Mouse (Mus musculus) CD4-positive, CD25-positive, alpha-beta regulatory T cell, adult 4 months (primary cell): Measurements from ENCODE around the gene Steap4. TPM values are rescaled to one million over a fixed set of nuclear protein-coding genes. Genes with fewer than 3 reads are reported as not detected.
"Not testable (repeated sequence)": the region's sequence is repeated elsewhere in the genome, so short reads cannot be mapped to it uniquely, and the experiment has no call there.

Experiments used
- ATAC-seq: one replicate; pipeline ENCODE4 v1.8.0; 2017
- polyA plus RNA-seq, 2 experiments: library from polyadenylated mRNA; unstranded; fragments of 100-300 nt; shearing (Covaris generic); gene quantifications; one replicate each; pipeline ENCODE4 v1.2.1; 2017

The Steap4 gene
- not detected for polyA plus RNA-seq

DNA sequence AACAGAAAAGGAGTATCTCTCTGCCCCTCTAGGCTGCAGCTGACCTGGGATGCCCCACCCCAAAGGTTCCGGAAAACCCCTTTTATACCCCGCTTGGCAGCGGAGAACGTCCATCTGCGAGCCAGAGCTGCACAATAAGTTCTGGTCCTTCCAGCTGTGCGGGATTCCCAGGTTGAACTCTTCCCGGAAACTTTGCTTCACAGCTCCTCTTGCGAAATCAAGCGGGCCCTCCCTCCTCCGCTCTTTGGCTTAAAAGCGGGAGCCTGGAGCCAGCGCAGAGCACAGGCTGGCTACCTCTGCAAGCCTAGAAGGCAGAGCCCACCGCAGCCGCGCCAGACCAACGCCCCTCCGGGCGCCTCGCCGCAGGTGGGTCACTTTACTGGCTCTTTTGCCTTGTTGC is at the start of gene Steap4:
Gene Steap4, plus strand, starts transcription at position 282 of the 400 bp plus-strand sequence.
- no peak for ATAC-seq

DNA sequence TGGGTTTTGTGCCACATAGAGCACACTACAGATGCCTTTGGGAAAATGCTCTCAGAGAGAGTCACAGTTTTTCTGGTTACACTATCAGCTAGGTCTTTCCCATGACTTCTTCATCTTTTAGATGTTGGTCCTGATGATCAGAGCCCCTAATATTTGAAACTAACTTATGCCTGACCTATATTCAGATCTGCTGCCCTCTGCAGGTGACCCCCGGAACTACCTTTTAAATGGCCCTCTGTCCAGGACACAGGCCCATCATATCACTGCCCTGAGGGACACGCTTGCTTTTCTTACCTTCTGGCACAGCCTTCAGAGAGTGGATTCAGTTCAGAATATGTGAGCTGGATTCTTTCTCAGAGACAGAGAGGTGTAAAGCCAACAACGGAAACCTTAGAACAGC is 48.3 kb upstream of the Steap4 start:
- no peak for ATAC-seq

DNA sequence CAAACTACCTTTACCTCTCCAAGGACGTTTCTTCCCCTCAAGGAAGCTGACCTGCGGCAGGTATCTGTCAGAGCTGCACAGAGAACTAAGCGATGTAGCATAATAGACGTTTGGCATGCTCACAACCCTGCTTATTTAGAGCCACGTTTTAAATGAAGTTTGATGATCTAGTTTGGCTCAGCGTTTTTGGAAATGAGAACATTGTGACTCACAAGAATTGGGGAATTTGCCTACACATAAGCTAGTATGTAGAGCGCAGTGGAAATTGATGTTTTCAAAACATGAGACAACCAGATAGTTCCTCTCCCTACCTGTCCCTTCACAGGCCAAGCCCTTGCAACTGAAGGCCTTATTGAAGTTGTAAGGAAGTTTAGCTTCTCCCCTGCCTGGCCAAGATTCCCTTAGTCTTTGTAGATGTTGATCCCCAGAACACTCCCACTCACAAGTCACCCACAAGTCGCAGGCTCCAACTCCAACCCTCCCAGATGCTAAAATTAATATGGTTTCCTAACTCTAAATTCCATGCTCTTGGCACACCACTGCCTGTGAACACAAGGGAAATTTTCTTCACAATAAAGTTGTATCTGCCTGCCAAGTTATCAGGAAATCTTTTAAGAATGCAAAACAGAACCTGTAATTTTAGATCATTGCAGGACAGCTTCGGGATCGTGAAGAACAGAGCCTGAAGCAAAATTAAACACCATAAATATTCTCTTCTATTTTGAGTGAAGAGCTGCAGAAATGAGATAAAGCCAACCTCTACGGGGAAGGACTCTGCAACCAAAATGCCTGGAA is 42.6 kb upstream of the Steap4 start:
- ATAC-seq: no peak

DNA sequence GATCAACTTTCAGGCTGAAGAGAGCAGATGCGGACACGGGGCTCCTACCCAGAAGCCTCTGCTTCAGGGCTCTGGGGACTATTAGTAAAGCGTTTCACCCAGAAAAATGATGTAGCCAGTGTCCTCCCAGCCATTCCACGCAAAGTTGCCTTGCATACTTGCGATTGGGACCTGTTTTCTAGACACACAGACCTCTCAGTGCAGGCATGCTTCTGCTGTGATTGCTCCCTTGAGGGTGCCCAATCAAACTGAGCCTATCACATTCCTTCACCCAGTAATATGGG is 42.0 kb upstream of the Steap4 start:
- ATAC-seq: no peak

DNA sequence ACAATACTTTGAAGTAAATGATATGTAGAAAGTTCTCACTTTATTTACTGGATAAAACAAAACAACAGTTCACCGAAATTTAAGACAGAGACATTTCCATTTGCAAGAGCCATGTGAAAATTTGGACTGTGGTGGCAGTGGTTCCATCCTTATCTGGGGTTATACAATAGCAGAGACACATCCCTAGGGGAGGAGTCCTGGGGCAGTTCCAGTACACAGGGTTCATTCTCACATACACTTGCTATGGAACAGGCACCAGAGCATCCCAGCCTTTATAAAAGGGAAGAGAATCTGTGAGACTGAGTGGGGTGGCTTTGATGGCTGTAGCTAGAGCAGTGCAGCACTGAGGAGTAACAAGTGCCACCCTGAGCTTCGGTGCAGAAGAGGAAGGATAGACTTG is 40.6 kb upstream of the Steap4 start:
- ATAC-seq: no peak

DNA sequence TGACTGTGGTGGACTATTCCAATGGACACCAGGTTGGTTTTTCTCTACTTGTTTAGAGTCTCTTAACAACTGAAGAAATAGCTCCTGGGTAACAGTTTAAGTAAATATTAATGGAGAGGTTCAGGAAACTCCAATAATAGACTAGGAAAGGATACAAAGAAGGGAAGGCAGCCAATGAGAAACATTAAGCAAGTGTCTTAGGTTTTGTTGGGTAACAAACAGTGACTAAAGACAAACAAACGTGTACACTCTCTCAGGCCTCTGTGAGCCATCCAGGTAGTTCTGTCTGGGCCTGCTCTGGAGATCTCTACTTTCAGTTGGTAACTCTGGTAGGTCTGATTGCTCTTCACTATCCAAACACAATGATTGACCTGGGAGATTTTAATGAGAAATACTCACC is 37.5 kb upstream of the Steap4 start:
- no peak for ATAC-seq

DNA sequence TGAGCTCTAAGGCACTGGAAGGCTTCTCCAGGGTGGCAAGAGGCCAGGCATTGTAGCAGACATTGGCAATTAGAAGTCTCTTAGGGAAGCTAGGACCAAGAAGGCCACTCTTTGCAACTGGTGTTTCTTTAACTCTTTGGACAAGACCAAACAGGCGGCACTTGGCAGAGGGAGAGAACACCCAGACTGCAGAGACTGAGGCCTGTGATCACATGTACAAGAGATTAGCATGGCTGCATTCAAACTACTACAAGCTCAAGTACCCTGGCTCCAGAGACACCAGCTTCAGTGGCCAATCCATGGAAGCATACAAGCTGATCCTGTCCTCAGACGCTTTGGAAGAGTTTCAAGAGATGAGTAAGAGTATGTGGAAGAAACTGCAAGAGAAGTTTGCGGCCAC is 36.6 kb upstream of the Steap4 start:
- no peak for ATAC-seq

DNA sequence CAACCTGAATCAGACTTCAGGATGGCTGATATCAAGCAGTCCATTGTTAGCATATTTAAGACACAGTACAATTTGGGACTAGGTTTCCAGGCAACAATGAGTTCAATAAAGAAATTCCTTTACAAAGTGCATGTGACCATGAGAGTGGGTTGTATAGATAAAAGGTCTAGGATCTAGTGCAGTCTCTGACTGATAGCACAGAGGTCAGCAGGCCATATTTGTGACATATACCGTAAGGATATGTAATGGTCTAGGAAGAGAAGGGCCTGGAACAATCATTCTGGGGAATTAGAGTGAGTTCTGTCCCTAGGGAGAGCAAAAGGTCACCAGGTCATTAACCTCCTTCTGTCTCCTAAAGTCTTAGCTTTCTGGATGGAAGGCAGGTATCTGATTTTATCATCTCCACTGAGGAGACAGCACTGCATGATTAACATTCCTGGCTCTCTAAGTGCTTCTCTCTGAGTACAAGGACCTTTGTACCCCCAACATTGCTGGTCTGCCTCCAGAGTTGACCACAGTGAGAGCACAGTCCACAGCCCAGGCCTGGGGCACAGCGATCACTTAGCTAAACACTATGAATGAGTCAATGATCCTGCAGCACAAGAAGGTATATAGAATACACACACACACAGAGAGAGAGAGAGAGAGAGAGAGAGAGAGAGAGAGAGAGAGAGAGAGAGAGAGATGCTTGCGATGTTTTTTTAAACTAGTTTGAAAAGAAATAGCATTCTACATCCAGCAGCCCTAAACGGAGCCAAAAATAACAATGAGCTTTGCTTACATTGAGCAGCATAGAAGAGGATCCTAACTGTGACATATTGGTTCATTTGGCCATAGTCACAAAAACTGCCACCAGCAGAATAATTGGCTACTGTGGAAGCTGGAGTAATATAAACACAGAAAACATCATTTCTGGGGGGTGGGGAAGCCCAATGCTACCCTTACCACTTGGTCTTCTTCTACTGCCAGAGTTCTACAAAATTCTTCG is 27.7 kb upstream of the Steap4 start:
- ATAC-seq: no peak

DNA sequence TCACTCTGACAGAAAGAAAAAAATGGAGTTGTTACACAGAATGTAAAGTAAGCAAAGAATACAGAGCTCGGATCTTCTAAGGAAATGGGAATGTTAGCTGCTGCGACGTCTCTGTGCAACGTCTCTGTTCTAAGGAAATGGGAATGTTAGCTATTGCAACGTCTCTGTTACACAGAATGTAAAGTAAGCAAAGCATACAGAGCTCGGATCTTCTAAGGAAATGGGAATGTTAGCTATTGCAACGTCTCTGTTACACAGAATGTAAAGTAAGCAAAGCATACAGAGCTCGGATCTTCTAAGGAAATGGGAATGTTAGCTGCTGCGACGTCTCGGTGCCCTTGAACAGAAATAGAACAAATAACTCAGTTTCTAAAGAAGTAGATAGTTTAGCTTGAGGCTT is 26.8 kb upstream of the Steap4 start:
- ATAC-seq: not testable (repeated sequence)

DNA sequence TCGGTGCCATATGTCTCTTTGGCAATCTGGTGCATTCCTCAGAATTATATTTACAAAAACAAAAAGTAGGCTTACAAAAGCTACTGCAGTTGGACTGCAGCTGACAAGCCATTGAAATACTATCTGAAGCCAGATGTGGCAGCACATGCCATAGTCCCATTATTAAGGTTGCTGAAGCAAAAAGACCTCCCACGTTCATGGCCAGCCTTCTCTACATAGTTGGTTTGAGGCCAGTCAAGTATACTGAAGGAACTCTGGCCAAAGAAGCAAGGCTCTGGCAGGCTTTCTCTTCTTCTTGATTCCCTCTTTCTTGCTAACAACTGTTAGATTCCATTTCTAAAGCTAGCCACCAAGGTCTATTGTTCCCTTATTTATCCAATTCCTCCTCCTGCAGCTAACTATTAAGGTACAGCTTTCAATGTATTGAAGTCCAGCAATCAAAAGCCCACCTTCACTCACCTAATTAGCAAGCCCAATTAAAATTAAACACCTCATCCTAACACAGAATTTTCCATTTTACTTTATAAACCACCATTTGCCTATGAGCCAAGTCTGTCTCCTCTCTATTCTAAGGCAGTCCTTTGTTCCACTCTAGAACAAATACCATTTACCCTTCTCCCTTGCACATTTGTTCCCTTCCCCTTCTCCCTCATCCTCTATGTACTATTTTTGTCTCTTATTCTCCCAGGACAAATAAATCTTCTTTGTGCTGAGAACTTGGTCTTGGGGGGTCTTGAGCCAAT is 26.2 kb upstream of the Steap4 start:
- ATAC-seq: no peak

DNA sequence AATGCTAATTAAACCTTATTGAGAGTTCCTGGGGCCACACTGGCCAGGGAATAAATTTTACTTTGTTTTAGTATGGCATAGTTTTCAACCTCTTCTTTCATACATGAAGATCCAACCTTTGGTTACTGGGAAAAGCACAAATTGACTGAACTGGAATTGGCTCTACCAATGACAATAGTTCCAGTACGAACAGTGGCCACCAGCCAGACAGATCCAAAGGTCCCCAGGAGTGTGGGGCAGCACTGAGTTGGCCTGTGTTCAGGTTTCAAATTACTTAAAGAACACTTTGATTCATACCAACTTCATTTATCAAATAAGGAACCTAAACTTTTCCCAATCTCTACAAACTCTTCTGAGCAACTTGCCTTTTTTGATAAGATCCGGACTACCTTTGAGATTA is 5.4 kb upstream of the Steap4 start:
- ATAC-seq: no peak

DNA sequence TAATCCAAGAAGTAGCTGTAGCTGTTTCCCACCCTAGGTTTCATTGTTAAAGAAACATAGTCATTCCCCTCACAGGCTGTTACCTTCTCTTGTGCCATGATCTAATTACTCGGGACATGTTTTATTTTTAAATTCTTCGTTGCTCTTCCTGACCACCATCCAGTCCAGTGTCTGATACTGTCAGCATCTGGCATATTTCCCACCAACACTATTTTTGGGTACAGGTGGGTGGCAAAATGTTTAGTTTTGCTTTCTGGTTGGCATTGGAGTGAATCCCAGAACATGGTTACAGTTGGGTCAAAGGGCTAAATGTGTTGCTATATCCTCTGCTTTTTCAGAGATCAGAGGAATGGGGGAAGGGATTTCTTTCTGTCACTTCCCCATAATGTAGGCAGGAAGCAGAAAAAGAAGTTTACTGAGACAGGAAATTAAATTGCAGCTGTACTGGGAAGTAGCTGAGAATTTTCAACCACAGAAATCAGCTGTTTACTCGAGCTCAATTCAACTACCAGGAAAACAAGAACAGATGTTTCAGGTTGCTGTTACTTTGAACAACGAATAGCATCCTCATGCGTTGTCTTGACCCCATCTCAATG is 4.8 kb upstream of the Steap4 start:
- ATAC-seq: no peak

DNA sequence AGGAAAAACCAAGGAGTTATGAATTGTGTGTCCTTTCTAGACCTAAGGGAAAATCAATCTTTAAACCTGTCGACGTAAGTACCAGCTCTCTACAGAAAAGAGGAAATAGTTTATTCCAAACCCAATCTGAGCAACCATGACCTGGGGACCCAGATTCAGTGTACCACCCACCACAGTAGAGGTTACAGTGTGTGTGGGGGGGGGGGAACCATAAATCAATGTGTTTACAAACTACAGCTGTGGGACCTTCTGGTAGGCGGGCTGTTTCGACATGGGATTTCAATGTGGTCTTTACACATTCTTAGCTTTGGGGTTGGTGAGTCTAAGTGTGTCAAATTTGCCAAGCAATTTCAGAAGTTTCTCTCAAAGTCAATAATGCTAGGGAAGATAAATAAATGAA is 2.2 kb upstream of the Steap4 start:
- ATAC-seq: no peak

DNA sequence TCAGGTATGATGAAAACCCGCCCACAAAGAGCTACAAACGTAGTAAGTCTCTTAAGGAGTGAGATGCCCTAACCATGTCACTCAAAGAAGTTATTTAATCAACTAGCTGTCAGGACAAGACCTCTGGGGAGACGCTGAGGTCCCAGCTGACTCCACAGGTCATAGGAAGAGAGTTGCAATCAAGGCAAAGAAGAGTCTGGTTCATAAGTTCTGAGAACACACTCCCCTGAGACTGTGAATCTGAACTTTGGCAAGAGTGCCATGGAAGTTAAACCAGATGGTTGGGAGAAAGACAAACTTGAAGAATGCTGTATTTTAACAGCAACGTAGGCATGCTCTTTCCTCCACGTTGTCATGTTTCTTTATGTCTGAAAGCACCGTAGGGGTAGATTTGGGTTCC is 971 bp upstream of the Steap4 start:
- ATAC-seq: no peak

DNA sequence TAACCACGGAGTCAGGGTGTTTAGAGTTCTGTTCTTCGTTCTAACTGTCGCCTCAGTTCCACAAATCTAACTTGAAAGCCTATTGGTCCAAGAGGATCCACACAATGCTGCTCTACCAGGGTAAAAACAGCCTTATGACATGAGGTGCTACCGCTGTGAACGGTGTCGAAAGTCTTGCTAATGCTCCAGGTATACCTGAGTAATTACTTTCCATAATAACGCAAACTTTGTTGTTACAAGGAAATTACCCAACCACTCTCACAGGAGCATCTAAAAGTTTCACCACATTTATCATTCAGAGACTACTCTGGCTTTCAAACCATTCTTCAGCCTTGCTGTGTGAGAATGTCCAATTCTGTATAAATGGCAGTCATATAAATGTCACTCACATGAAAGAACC is 856 bp downstream of the Steap4 start:
- no peak for ATAC-seq

DNA sequence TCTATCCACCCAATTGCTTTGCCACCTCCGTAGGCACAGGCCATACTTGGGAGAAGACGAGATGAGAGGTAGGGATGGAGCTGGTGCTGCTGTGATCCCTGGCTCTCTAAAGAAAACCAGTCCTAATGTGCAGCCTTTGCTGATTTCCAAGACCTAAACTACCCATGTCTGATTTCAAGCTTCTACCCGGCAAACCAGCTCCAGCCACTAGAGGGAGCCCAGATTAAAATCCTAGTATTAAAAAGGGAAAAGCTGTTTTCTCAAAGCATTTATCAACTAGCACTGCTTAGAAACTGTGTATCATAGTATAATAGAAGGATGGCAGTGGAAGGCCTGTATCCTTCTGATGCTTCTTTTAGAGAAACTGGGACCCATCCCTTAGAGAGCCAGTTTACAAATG is 5.0 kb downstream of the Steap4 start:
- no peak for ATAC-seq

DNA sequence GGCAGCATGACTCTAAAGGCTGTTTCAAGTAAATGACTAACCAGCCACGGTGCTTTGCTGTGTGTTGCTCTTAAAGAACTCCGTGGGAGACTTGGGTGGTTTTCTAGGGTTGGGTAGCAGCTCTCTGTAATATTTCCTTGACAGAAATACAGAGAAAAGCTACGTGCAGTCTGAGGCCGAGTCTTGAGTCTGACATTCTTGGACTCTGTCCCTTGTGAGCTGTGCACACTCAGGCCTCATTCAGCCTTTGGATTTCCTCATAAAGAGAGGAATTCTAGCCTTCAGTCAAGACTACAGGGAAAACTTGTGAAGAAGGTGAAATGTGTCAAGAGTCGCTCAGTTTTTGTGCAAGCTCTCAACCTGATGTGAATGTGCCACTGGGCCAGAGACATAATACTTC is 7.9 kb downstream of the Steap4 start:
- ATAC-seq: no peak

DNA sequence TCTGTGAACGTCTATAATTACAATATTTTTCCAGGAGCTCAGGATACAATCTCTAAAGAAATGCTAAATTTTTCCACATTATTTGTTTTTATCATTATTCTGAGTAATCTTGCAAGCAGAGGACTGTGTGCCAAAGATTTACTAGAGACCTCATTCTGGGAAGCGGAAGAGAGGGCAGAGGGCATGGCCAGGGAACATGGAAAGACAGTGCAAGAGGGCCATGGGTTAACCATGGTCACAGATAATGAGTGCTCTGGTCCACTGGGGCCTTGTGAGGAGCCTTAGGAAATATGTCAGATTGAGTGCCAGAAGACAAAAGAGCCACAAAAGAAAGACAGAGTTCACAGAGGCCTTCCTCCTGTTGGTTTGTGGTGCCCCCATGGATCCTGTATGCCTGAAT is 12.0 kb downstream of the Steap4 start:
- ATAC-seq: no peak

DNA sequence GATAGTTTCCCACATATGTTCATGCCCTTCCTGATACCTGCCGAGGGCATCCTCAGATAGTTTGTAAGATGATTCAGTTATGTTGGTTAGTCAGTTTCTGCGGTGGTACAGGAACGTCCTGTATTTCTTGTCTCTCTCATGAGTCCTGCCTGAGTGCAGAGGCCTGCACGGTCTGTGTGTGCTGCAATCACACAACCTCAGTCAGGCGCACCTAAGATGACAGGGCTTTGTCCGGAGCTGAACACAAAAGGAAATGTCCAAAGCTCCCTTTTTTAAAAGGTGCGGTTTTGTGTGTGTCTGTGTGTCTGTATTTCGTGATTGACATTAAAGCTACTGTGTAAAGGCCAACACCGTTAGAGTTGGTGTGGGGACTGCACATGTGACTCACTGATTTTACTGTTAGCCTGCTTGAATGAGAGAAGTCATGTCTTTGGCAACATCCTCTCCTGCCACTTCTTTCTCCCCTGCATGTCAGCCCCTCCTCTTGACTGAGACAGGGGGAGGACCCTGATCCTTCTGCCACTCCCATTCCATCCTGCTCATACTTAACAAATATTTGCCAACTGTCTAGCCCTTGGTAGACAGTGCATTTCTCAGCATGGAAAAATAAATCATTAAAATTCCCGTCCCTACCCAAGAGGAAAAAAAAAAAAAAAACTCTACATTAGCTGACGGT is 14.4 kb downstream of the Steap4 start:
- ATAC-seq: no peak

DNA sequence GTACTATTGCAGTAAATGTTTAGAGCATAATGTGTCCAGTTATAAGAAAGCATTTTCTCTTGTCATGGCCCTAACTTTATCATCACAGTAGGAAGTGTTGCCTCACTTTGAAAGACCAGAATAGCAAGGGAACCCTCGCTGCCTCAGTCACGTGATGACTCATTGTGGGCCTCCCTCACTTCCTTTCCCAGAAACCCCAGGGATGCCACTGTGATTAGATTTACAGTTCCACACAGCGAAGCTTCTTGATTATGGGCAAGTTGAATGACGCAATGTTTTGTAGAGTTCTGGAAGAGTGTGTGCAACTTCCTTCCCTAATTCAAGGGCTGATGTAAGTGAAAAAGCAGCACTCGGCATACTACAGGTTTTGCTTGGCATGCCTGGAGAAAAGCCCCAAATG is 20.3 kb downstream of the Steap4 start:
- ATAC-seq: no peak

DNA sequence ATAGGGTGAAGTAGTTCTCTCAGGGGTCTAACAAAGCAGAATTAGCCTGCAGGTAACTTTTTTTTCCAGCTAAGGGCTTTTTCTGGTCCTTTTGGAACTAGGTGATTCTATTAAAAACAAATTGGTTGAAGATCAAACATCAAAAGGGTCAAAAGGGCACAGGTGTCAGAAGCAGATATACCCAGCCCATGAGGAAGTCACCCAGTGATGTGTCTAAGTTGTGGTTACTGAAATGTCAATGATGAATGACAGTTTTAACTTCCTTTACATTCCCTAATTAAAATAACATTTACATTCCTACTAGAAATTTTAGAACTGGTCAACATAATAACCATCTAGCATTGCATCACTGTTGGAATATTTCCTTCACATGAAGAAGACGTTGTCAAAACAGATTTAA is 27.7 kb downstream of the Steap4 start:
- ATAC-seq: peak; percentile 56

DNA sequence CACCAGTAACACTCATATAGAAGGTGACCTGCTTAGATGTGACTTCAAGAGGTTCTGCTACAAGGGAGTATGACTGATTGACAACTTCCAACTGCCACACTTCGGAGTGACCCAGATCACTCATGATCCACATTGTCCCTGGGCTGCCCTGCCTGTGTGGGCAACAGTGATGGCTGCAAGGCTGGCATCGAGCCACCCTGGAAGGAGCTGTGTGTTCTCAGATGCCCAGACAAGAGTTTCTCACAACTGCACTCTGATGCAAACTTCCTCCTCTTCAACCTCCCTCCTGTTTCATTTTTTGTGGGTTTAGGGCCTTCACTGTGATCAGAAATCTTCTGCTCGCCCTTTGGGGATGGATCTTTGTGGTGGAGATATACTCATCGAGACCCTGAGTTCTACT is 28.2 kb downstream of the Steap4 start:
- ATAC-seq: no peak
